Mouse (Mus musculus) adrenal gland, postnatal 14 days (tissue): ENCODE data around the gene Ptprg. TPM values are rescaled to one million over a fixed set of nuclear protein-coding genes. Genes with fewer than 3 reads are reported as not detected.

Experiments used
- DNase-seq: peaks from one replicate; pipeline ENCODE4 v3.0.0; 2021; ENCODE audit warnings: mixed read lengths
- long read RNA-seq, 2 experiments: library from polyadenylated mRNA; stranded (forward); transcript quantifications; one replicate each; pipeline ENCODE4 v2.0.0; 2021
- total RNA-seq: library from RNA; stranded (reverse); gene quantifications from 2 replicates; pipeline ENCODE4 v1.2.3, GENCODE M21; 2021

The Ptprg gene
- 99.9 and 101 TPM in 2 replicates for total RNA-seq
- long read RNA-seq, experiment 1, partial matches to known transcripts: 7 of 11 reads
- long read RNA-seq, experiment 1, other reads (novel, unspliced or antisense): 4 of 11 reads
- long read RNA-seq, experiment 2, partial matches to known transcripts: 1 of 6 reads
- long read RNA-seq, experiment 2, other reads (novel, unspliced or antisense): 5 of 6 reads

DNA sequence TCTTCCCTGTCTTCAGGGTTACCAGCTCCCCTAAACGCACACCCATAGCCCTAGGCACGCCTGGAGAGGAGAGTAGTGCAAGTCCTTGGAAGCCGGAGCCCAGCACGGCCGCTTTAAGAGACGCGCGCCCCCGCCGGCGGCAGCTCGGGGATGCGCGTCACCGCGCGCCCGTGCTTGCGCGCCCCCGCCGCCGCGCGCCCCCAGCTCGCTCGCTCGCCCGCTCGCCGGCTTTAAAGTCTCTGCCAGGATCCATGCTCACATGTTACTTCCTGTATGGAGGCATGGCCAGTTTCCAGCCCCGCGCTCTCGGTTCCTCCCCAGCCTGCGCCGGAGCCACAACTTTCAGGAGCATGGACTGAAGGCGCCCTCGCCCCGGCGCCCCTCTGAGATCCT, at the start of gene Ptprg:
Gene Ptprg (plus strand): TSS at position 260 of the 393 bp plus-strand sequence.
- DNase-seq: peak; percentile 93

DNA sequence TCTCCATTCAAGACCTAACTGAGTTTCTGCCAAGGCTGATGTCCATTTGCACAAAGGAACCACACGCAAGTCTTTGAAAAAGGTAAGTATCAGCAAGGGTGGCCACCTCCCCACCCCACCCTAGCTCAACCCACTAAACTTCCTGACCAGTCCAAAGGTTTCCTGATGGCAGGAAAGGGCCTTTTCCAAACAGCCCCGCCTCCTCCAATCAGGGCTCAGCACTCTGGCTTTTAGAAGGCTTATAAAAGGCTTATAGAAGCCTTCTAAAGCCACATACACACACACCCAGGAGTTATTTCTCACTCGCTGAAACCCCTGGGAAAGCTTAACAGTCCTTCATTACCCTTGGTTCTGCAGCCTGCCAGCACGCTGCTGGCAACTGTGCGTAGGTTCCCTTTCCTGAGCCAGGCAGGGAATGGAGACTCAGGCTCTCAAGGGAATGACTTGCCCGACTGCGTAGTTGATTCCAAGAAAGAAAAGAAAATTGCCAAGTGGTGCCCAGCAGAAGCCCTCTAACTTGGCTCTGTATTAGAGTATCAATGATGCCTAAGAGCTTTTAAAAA, 49.4 kb upstream of the Ptprg start:
- DNase-seq: peak; percentile 38

GRCm38 (mm10) chr14:11510173-11510572, 43.2 kb upstream of the Ptprg start:
- peak; percentile 70 for DNase-seq

- DNase-seq: no peak
Measured at GRCm38 (mm10) chr14:11519171-11519570, 34.2 kb upstream of the Ptprg start.

GRCm38 (mm10) chr14:11523052-11523451, 30.3 kb upstream of the Ptprg start:
- no peak for DNase-seq

DNA sequence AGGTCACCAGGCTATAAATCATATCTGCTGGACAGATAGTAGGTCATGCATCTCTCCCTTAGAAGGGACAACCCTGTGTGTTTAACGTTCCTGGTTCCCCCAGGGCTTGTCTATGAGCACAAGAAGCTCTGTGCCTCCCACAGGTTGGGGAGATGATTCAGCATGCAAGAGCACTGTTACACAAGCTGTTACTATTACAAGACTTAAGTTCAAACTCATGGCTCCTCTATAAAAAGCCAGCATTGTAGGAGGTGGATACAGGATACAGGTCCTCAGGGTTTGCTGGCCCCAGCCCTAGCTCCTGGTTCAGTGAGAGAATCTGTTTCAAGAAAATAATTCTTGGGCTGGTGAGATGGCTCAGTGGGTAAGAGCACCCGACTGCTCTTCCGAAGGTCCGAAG, 23.7 kb upstream of the Ptprg start:
- DNase-seq: no peak

DNA sequence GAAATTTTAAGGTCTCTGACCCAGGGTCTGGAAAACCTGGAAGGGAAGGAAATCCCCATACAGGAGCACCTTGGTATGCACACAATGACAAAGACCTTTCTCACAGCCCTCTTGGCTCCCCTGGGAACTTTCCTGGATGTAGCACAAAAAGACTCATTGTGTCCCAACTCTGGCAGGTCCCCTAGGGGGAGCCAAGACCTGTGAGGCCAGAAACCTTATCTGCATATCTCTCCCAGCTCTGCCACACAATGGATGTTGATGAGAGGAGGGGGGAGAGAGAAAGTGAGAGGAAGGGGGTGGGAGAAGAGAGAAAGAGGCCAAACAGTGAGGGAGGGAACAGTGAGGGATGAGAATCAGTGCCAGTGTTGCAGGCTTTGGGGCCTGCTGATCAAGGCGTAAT, 18.9 kb upstream of the Ptprg start:
- DNase-seq: peak; percentile 17

DNA sequence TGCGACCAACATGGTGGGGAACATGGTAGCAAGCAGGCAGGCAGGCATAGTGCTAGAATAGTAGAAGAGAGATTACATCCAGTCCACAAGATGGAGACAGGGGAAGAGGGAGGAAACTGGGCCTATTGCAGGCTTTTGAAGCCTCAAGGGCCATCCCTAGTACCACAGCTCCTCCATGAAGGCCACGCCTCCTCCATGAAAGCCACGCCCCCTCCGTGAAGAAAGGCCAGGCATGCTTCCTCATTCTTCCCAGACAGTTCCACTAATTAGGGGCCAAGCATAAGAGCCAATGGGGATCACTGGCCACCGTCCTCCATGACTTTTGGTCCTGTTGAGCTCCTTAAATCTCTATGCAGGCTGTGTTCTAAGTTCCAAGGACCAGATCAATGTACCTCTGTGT, 17.2 kb upstream of the Ptprg start:
- no peak for DNase-seq

GRCm38 (mm10) chr14:11551892-11552291, 1.4 kb upstream of the Ptprg start:
- DNase-seq: no peak

DNA sequence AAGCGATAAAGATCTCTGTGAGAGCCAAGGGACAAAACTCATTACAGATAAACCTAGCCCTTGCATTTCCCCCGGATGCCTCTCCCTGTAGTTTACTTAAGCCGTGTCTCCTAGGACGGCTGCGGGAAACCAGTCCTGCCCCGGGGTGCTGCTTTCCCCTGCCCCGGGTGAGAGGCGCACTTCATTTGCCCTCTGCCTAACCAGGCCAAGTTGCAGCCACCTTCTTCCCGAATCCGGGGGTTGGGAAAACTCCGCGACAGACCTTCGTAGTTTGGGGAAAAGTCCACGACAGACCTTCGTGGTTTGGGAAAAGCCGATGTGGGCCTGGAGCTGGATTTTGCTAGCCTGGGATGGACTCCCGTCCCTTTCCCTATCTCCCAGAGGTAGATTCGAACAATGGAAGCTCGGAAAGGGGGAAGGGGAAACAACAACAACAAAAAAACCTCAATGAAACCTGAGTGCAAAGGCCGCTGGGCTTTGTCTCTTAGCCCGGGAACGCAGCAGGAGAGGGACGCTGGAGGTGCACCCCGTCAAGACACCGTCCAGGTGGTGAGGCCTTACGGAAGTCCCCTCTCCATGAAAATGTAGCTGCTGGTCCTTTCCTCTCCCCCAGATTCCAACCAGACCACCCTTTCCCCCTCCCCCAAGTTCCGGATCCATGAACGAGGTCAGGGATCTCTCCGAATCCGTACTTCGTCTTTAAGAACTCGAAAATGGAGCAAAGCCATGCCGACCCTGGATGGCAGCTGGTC, 635 bp upstream of the Ptprg start:
- DNase-seq: peak; percentile 62

DNA sequence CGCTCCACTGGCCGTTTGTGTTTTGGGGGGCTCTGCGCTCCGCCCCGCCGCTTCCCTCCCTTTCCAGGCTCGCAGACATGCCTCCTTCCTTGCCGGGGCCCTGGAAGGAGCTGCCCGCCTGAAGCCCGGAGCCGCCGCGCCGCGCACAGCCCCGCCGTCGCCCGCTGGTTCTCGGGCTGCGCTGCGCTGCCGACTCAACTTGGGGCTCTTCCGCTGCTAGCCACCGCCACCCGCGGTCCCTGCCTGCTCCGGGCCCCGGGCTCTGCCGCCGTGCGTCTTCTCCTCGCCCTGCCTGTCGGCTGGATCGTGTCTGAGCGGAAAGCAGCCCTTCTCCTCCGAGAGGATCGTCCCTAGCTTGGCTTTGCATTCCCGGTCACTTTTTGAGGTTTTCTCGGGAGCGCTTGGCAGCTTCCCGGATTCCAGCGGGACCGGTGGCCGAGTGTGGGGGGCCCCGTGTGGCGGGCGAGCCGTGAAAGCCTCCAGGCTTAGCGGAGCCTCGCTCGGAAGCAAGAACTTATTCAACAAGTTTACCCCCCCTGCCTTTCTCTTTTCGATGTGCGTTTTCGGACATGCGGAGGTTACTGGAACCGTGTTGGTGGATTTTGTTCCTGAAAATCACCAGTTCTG, 460 bp downstream of the Ptprg start:
- peak; percentile 72 for DNase-seq

- peak; percentile 82 for DNase-seq
Measured at GRCm38 (mm10) chr14:11554306-11555041, 1.1 kb downstream of the Ptprg start.

DNA sequence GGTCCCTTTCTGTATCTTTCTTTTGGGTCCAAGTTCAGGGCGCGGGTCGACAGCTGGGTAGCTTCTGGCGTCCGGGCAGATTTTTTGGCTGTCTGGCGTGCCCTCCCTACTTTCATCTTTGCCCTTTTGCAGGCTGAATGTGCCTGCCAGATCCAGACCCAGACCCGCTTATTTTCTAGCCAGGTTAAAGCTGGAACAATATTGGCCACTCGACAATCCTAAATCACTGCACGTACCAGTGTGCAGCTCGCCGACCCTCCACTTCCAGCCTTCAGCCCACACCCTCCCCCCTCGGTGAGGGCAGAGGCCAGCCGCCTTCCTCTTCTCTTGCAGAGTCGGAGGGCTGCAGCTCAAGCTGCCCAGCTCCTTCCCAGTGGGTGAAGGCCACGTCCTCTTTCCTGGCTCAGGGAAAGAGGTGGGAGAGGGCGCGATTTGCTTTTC, 1.7 kb downstream of the Ptprg start:
- DNase-seq: peak; percentile 47

- DNase-seq: peak; percentile 46
Measured at GRCm38 (mm10) chr14:11555521-11556355, 2.4 kb downstream of the Ptprg start.

DNA sequence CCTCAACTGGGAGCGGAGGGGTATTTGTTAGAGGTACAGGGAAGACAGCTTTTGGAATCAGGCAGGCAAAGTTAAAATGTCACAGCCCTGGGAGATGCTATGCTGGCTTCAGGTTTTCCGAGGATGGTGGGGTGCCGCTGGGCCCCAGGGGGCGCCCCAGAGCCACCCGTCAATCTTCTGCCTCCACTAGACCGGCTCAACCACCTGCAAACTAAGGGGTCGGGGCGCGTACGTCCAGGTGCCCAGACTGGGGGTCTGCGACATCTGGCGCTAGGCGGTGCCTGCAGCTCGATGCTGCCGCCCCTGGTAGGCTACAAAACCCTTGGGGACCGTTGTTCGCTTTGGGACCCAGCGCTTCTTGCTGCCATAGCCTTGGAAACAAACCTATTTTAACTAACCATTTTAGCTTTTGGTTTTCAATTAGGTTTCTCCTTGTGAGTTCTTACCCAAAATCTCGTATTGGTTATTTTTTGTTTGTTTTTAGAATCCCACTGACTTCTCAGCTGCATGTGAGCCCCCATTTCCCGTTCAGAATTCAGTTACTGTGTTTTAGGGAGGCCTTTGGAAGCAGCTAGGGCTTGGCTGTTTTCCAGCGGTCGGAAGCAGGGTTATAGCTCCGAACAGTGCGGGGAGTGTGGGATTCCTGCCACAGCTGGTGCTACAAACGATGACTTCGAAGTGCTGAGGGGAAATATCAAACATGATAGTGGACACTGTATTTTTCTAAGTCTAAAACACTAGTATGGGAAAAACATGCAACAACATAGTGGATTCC, 3.2 kb downstream of the Ptprg start:
- DNase-seq: peak; percentile 77

DNA sequence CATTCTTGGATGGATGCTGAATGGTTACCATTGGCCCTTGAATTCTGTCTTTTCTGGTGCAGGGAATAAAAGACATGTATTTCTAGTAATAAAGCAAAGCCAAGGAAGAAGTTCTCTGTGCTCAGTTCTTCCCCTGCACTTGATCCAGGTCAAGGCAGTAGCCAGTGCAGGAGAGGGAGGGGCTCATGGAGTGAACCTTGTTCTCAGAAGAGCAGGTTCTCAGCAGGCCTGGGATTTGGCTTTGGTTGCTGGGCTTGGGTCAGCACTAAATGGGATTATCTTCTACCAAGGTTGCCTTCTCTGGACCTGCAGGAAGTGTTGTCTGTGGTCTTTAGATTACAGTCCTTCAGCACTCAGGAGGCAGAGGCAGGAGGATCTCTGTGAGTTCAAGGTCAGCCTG, 5.2 kb downstream of the Ptprg start:
- DNase-seq: no peak

DNA sequence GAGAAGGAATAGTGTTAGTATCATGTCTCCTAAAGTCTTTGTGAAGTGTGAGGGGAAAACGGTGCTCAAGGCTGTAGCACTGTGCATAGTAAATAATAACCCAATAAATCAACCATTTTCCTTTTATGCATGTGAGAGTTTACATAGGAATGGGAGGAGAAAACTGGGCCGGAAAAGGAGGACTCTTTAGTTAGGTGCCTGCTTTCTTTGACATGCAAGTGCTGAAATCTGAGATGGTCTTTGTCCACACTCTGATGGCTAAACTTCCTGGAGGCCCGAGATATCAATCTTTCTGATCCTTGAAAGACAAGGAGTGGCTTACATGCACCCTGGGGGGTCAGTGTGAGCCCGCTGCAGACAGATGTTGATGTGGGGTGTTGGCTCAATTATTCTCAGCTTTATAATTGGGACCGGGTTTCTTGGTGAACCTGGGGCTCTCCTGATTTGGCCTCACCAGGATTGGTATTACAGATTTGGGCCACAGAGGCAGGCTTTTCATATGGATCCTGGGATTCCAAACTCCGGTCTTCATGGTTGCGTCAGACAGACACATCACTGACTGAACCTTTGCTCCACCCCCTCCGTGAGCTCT, 7.4 kb downstream of the Ptprg start:
- no peak for DNase-seq

GRCm38 (mm10) chr14:11561397-11561796, 8.1 kb downstream of the Ptprg start:
- no peak for DNase-seq

- DNase-seq: no peak
Measured at GRCm38 (mm10) chr14:11562870-11563269, 9.5 kb downstream of the Ptprg start.

GRCm38 (mm10) chr14:11563656-11564055, 10.3 kb downstream of the Ptprg start:
- no peak for DNase-seq
